Mouse (Mus musculus): Measurements from ENCODE around the gene Smndc1.

- TF ChIP-seq CTCF (IDR thresholded peaks at IDR 0.05; ENCODE audit: low read depth) (no peak), EP300 (IDR thresholded peaks at IDR 0.05; ENCODE audit: low read depth) (no peak)
Observed at GRCm38 (mm10) chr19:53427817-53428216, 37.4 kb upstream of the Smndc1 start.
